Mouse (Mus musculus) forebrain, postnatal 0 days (tissue): Measurements from ENCODE around the gene Clec9a. TPM values are rescaled to one million over a fixed set of nuclear protein-coding genes. Genes with fewer than 3 reads are reported as not detected.

ENCODE experiments used
- ATAC-seq: fragments of 200-750 bp; cut with Nextera tagmentation; 2 replicates; pipeline ENCODE4 v1.8.0; 2017; ENCODE audit warnings: mild to moderate bottlenecking, moderate library complexity
- DNase-seq: peaks from one replicate; pipeline ENCODE4 v3.0.0-alpha.2; 2015
- H3K27ac ChIP-seq: fragments of 300-500 bp; sonication (generic); 2 replicates; pipeline ENCODE4 v1.5.1; 2014; ENCODE audit warnings: low read depth, mild to moderate bottlenecking, antibody characterized with exemption, low read length, moderate library complexity, mixed read lengths
- H3K27me3 ChIP-seq: fragments of 300-500 bp; sonication (generic); 2 replicates; pipeline ENCODE4 v1.6.1; 2014; ENCODE audit warnings: mild to moderate bottlenecking, low read length, mixed read lengths; ENCODE audit not compliant: insufficient read depth
- H3K36me3 ChIP-seq: fragments of 300-500 bp; sonication (generic); 2 replicates; pipeline ENCODE4 v1.6.1; 2014; ENCODE audit warnings: mild to moderate bottlenecking, moderate library complexity; ENCODE audit not compliant: insufficient read depth
- H3K4me1 ChIP-seq: fragments of 300-500 bp; sonication (generic); 2 replicates; pipeline ENCODE4 v1.6.1; 2014; ENCODE audit warnings: antibody characterized with exemption; ENCODE audit not compliant: insufficient read depth
- H3K4me2 ChIP-seq: fragments of 300-500 bp; sonication (generic); 2 replicates; pipeline ENCODE4 v1.6.1; 2014; ENCODE audit warnings: low read depth, mild to moderate bottlenecking, moderate library complexity
- H3K4me3 ChIP-seq: fragments of 300-500 bp; sonication (generic); 2 replicates; pipeline ENCODE4 v1.5.1; 2014; ENCODE audit warnings: low read depth, low read length, mixed read lengths
- H3K9ac ChIP-seq: fragments of 300-500 bp; sonication (generic); 2 replicates; pipeline ENCODE4 v1.6.1; 2014; ENCODE audit warnings: mild to moderate bottlenecking
- H3K9me3 ChIP-seq: fragments of 300-500 bp; sonication (generic); 2 replicates; pipeline ENCODE4 v1.6.1; 2016; ENCODE audit warnings: low read length
- CTCF ChIP-seq: sonication (generic); IDR thresholded peaks from 2 replicates; pipeline ENCODE4 v1.5.1; 2016; ENCODE audit warnings: antibody characterized with exemption, control low read depth, low read depth
- WGBS: fragments of 180-500 bp; shearing (Covaris S2); extraction: QIAGEN DNeasy Blood & Tissue Kit; methylation state at CpG from one replicate; pipeline ENCODE4 v1.1.7; 2014; 5-methylcytosine and 5-hydroxymethylcytosine counted together
- polyA plus RNA-seq: library from polyadenylated mRNA; unstranded; fragments of >200 nt; fragmentation: Nextera tagmentation; extraction: Ambion mirVana; gene quantifications from 2 replicates; pipeline ENCODE4 v1.2.1, GENCODE M21; 2015
- total RNA-seq: library from RNA; depleted of rRNA; stranded (reverse); fragments of >200 nt; gene quantifications from 2 replicates; pipeline ENCODE4 v1.2.3, GENCODE M21; 2014; rRNA removed

Gene Clec9a
- total RNA-seq (0.10 TPM in 1 of 2 replicates, not detected in the other), polyA plus RNA-seq (not detected in 2 replicates)

DNA sequence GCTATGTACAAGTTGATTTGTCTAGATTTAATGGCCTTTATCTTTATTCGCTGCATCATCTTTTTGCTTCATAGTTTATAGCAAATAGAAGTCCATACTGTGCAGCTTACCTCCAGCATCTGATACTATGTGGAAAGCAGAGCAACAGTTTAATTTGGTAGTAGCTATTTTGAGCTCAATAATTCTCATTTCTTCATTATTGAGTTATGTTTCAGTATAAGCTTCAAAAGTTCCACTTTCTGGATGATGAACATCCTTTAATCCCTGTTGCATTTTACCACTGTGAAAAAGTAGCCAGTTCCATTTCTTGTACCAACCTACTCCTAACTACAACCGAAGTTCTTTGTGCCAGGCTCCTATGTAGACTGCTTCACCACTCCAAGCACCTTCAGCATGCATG lies at the start of gene Clec9a:
Clec9a (plus strand) TSS at position 301 of the 400 bp plus-strand sequence.
- no peak for TF ChIP-seq CTCF
- DNase-seq = no peak
- 94% methylated on average over 2 of the region's 2 CpGs for WGBS

GRCm38 (mm10) chr6:129359515-129359914 lies 49.1 kb upstream of the Clec9a start:
- H3K4me3 ChIP-seq = no peak overlapping the region
- TF ChIP-seq CTCF = no peak
- H3K27ac ChIP-seq = no peak overlapping the region
- no peak for ATAC-seq
- H3K36me3 ChIP-seq = no peaks in the 10 kb centered on the region
- H3K9ac ChIP-seq = no peak overlapping the region
- no peak for DNase-seq
- WGBS = 80% methylated on average over 2 of the region's 2 CpGs
- no peaks in the 10 kb centered on the region for H3K9me3 ChIP-seq
- H3K4me1 ChIP-seq = no peaks in the 10 kb centered on the region
- H3K4me2 ChIP-seq = no peak overlapping the region
- H3K27me3 ChIP-seq = no peaks in the 10 kb centered on the region

More for the DNA sequence above, at the start of gene Clec9a:
- H3K4me2 ChIP-seq = no peak within 1 kb of the TSS
- ATAC-seq = no peak
- no peaks in the 10 kb centered on the region for H3K9me3 ChIP-seq
- H3K4me1 ChIP-seq = no peaks in the 10 kb centered on the region
- no peak within 1 kb of the TSS for H3K9ac ChIP-seq
- no peak within 1 kb of the TSS for H3K27ac ChIP-seq
- H3K4me3 ChIP-seq = no peak within 1 kb of the TSS
- H3K27me3 ChIP-seq = no peaks in the 10 kb centered on the region
- H3K36me3 ChIP-seq = no peaks in the 10 kb centered on the region

DNA sequence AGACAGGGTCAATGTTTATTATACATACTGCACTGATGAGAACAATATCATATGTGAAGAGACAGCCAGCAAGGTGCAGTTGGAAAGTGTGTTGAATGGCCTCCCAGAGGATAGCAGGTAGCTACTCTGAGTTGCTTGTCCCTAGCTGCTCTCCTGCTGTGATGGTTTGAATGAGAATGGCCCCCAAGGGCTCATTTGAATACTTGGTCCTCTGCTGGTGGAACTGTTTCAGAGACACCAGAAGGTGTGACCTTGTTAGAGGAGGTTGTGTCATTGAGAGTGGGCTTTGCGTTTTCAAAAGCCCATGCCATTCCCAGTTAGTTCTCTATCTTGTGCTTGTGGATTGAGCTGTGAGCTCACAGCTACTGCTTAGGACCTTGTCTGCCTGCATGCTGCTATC lies 44.7 kb upstream of the Clec9a start:
- WGBS = 22% methylated on average over 1 of the region's 1 CpGs
- no peak for DNase-seq
- no peak for TF ChIP-seq CTCF

DNA sequence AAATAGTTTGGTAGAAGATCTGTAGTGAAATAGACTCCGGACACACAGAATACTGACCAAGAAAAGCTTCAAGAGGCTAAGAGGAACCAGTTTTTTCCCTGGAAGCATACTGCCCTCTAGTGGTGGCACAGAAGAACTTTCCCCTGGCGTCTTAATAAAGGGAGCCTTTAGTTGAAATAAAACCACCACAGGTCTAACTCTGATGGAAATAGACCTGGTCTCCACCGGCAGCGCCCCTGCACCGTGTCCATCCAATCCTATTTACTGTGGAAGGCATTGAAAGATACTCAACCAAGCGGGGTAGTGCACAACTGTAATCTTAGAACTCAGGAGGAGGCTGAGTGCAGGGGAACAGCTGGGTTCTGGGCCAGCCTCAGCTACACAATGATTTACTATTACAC lies 42.7 kb upstream of the Clec9a start:
- no peak overlapping the region for H3K27ac ChIP-seq
- peak; percentile 64 for ATAC-seq
- H3K36me3 ChIP-seq = no peaks in the 10 kb centered on the region
- H3K4me2 ChIP-seq = no peak overlapping the region
- no peaks in the 10 kb centered on the region for H3K9me3 ChIP-seq
- no peaks in the 10 kb centered on the region for H3K27me3 ChIP-seq
- TF ChIP-seq CTCF = peak; percentile 89
- no peaks in the 10 kb centered on the region for H3K4me1 ChIP-seq
- H3K9ac ChIP-seq = no peak overlapping the region
- DNase-seq = peak; percentile 78
- no peak overlapping the region for H3K4me3 ChIP-seq
- 15% methylated on average over 6 of the region's 6 CpGs for WGBS

More for the DNA sequence above, 44.7 kb upstream of the Clec9a start:
- Histone ChIP-seq H3K27me3 (no peaks in the 10 kb centered on the region), H3K9ac (no peak overlapping the region), H3K4me2 (no peak overlapping the region), H3K27ac (no peak overlapping the region), H3K9me3 (no peaks in the 10 kb centered on the region), H3K36me3 (no peaks in the 10 kb centered on the region), H3K4me3 (no peak overlapping the region), H3K4me1 (no peaks in the 10 kb centered on the region)
- ATAC-seq = no peak

GRCm38 (mm10) chr6:129369374-129370132 lies 39.1 kb upstream of the Clec9a start:
- Histone ChIP-seq H3K9ac (no peak overlapping the region), H3K4me2 (no peak overlapping the region), H3K27me3 (no peaks in the 10 kb centered on the region), H3K27ac (no peak overlapping the region), H3K36me3 (no peaks in the 10 kb centered on the region), H3K9me3 (no peaks in the 10 kb centered on the region), H3K4me3 (no peak overlapping the region), H3K4me1 (no peaks in the 10 kb centered on the region)
- no peak for DNase-seq
- ATAC-seq = no peak
- 76% methylated on average over 7 of the region's 7 CpGs for WGBS
- TF ChIP-seq CTCF = no peak

DNA sequence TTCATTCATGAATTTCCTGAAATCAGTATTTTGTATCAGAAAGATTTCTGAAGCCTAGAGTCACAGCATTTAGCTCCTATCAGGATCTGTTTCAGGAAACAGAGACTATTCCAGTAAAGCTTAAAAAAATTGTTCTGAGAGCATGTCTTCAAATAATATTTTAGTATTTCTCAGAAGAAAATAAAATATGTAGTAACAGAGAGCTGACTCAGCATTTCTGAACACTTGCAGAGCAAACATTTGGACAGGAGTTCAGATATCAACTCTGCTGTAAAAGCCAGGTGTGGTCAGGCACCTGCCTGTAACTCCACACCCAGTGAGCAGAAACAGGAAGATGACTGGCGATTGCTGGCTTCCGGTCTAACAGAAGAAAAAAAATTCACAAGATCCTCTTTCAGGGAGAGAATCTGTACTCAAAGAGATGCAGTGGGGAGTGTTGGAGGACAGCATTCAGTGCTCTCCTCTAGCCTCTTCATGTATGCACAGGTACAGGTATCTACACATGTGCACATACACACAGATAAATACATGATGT lies 33.7 kb upstream of the Clec9a start:
- ATAC-seq (no peak), DNase-seq (no peak)
- H3K9ac ChIP-seq = no peak overlapping the region
- H3K4me3 ChIP-seq = no peak overlapping the region
- H3K27ac ChIP-seq = no peak overlapping the region
- WGBS = 88% methylated on average over 2 of the region's 2 CpGs
- H3K27me3 ChIP-seq = no peaks in the 10 kb centered on the region
- H3K9me3 ChIP-seq = no peaks in the 10 kb centered on the region
- H3K4me2 ChIP-seq = no peak overlapping the region
- H3K36me3 ChIP-seq = no peaks in the 10 kb centered on the region
- no peaks in the 10 kb centered on the region for H3K4me1 ChIP-seq
- no peak for TF ChIP-seq CTCF

- no peak for DNase-seq
- no peaks in the 10 kb centered on the region for H3K27me3 ChIP-seq
- no peak overlapping the region for H3K9ac ChIP-seq
- H3K4me3 ChIP-seq = no peak overlapping the region
- ATAC-seq = no peak
- H3K36me3 ChIP-seq = no peaks in the 10 kb centered on the region
- 58% methylated on average over 4 of the region's 4 CpGs for WGBS
- no peak overlapping the region for H3K4me2 ChIP-seq
- no peaks in the 10 kb centered on the region for H3K9me3 ChIP-seq
- no peak overlapping the region for H3K27ac ChIP-seq
- no peaks in the 10 kb centered on the region for H3K4me1 ChIP-seq
- no peak for TF ChIP-seq CTCF
Measured at GRCm38 (mm10) chr6:129380454-129380853, 28.2 kb upstream of the Clec9a start.
